Mouse (Mus musculus) splenic B cell, adult 2 months (primary cell): ENCODE measurements around the gene Fam126a.

ENCODE experiments used
- DNase-seq: peaks from one replicate; pipeline ENCODE4 v3.0.0-alpha.2; 2011; ENCODE audit warnings: low read depth, low spot score
- H3K27me3 ChIP-seq: 2 replicates; pipeline ENCODE4 v1.6.1; 2012; ENCODE audit warnings: mild to moderate bottlenecking, low read length, moderate library complexity, mixed read lengths; ENCODE audit not compliant: control insufficient read depth, poor library complexity, insufficient read depth, severe bottlenecking
- H3K36me3 ChIP-seq: 2 replicates; pipeline ENCODE4 v1.6.1; 2012; ENCODE audit warnings: mild to moderate bottlenecking, low read length, moderate library complexity, mixed read lengths; ENCODE audit not compliant: control insufficient read depth, poor library complexity, insufficient read depth, severe bottlenecking

Gene Fam126a

GRCm38 (mm10) chr5:23992876-23993552, 37.5 kb downstream of the Fam126a start:
- H3K36me3 ChIP-seq, result peaks cover 2% of the 10 kb centered on the region; the same call in 1 of the 2 replicates
- no peak for DNase-seq
- H3K27me3 ChIP-seq, result no peaks in the 10 kb centered on the region

DNA sequence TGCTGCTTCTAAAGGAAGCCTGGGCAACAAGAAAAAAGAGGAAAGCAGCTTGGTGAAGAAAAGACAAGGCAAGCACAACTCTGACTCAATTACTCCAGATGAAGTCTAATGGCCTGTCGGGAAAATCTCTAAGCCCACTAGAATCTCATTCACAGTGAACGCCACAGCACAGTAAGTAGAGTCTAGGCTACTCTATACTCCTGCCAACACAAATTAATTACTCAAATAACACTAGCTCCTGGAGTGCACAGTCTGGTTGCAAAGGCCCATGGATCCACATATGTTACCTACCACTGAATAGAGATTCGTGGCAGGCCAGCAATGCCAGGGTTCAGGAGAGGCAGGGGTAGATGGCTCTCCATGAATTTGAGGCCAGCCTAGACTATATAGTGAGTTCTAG, 40.5 kb downstream of the Fam126a start:
- no peak for DNase-seq

DNA sequence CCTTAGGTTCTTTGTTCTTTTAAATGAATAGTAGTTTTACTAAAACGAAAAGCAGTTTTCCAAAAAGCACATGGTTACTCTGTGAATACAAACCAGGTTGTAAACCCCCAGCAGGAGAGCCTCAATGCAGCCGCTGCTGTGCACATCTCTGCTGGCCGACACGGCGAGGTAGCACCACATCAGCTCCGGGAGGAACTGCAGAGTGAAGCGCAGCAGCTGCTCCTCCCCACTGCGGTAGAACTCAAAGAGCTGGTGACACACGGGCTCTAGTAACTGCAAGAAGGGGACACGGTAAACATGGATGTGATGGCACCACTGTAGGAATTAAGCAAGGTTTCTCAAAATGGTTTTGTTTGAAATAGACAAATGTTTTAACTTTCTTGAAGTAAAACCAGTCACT, 42.7 kb downstream of the Fam126a start:
- Histone ChIP-seq H3K36me3 (peaks cover 5% of the 10 kb centered on the region), H3K27me3 (no peaks in the 10 kb centered on the region)
- DNase-seq, result no peak

More for the DNA sequence above, 40.5 kb downstream of the Fam126a start:
- Histone ChIP-seq H3K27me3 (no peaks in the 10 kb centered on the region), H3K36me3 (peaks cover 4% of the 10 kb centered on the region)

- Histone ChIP-seq H3K36me3 (peaks cover 7% of the 10 kb centered on the region), H3K27me3 (no peaks in the 10 kb centered on the region)
- no peak for DNase-seq
Observed at GRCm38 (mm10) chr5:23982081-23982480, 48.4 kb downstream of the Fam126a start.

- H3K36me3 ChIP-seq, result peaks cover 5% of the 10 kb centered on the region; the same call in 1 of the 2 replicates
- DNase-seq, result no peak
- no peaks in the 10 kb centered on the region for H3K27me3 ChIP-seq
Observed at GRCm38 (mm10) chr5:23978516-23978915, 52.0 kb downstream of the Fam126a start.

- no peaks in the 10 kb centered on the region for H3K27me3 ChIP-seq
- H3K36me3 ChIP-seq, result 0 out of 2 replicates have a peak, but pooled peaks cover 2% of the 10 kb centered on the region
- DNase-seq, result no peak
Observed at GRCm38 (mm10) chr5:23974994-23975575, 55.4 kb downstream of the Fam126a start.

- no peak for DNase-seq
- Histone ChIP-seq H3K36me3 (no peaks in the 10 kb centered on the region; the same call in none of the 2 replicates), H3K27me3 (no peaks in the 10 kb centered on the region)
Observed at GRCm38 (mm10) chr5:23967705-23968104, 62.8 kb downstream of the Fam126a start.

GRCm38 (mm10) chr5:23964599-23965165, 65.8 kb downstream of the Fam126a start:
- Histone ChIP-seq H3K36me3 (no peaks in the 10 kb centered on the region; the same call in none of the 2 replicates), H3K27me3 (no peaks in the 10 kb centered on the region)
- DNase-seq, result no peak

GRCm38 (mm10) chr5:23953047-23953446, 77.4 kb downstream of the Fam126a start:
- Histone ChIP-seq H3K36me3 (no peaks in the 10 kb centered on the region), H3K27me3 (no peaks in the 10 kb centered on the region)
- no peak for DNase-seq

GRCm38 (mm10) chr5:23948071-23948470, 82.4 kb downstream of the Fam126a start:
- Histone ChIP-seq H3K36me3 (no peaks in the 10 kb centered on the region), H3K27me3 (no peaks in the 10 kb centered on the region)
- no peak for DNase-seq

- no peaks in the 10 kb centered on the region for H3K36me3 ChIP-seq
- no peaks in the 10 kb centered on the region for H3K27me3 ChIP-seq
- no peak for DNase-seq
Observed at GRCm38 (mm10) chr5:23945056-23945455, 85.4 kb downstream of the Fam126a start.

- no peaks in the 10 kb centered on the region for H3K36me3 ChIP-seq
- no peak for DNase-seq
- H3K27me3 ChIP-seq, result no peaks in the 10 kb centered on the region
Observed at GRCm38 (mm10) chr5:23943534-23943933, 87.0 kb downstream of the Fam126a start.

- Histone ChIP-seq H3K27me3 (no peaks in the 10 kb centered on the region), H3K36me3 (no peaks in the 10 kb centered on the region)
- no peak for DNase-seq
Observed at GRCm38 (mm10) chr5:23923481-23924165, 106.9 kb downstream of the Fam126a start.

DNA sequence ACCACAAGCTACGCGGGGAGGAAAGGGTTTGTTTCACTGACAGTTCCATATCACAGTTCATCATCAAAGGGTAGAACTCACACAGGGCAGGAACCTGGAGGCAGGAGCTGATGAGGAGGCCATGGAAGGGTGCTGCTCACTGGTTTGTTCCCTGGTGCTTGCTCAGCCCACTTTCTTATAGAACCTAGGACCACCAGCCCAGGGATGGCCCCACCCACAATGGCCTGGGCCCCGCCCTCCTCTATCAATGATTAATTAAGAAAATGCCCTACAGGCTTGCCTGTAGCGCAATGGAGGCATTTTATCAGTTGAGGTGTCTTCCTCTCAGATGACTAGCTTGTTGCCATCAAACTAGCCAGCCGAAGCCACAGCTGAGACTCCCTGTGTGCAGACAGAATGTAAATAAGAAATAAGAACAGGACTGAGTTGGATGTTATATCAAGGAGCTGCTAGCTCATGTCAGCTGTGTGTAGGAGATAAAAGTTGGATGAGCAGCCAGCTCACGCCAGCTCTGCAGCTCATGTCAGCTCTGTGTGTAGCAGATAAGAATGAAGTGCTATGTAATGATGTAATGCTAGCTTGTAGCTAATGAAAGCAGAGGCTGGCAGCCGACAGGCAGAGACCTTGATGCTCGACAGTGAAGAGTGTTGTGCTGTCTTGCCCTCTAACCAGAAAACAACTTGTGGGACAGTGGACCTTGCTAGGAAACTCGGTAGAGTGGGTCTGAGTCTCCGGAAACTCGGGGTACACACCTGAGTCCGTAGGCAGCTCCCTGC, 107.8 kb downstream of the Fam126a start:
- no peak for DNase-seq
- Histone ChIP-seq H3K36me3 (no peaks in the 10 kb centered on the region), H3K27me3 (no peaks in the 10 kb centered on the region)
